Mouse (Mus musculus) megakaryocyte, embryonic 14.5 days (primary cell): Measurements from ENCODE around the gene Olfr178.

Experiments used
- FLI1 ChIP-seq: IDR thresholded peaks from 2 replicates; pipeline ENCODE4 v1.6.1; 2012; ENCODE audit warnings: low read length, inconsistent platforms, mixed read lengths
- GATA1 ChIP-seq: IDR thresholded peaks from 3 replicates; pipeline ENCODE4 v1.6.1; 2012; ENCODE audit warnings: mixed read lengths, low read length, inconsistent platforms, borderline replicate concordance

GRCm38 (mm10) chr16:58874668-58875067, 17.2 kb downstream of the Olfr178 start, which contains the start of gene Olfr177:
- TF ChIP-seq GATA1, result no peak
- TF ChIP-seq FLI1, result no peak
